ENCODE assay signal across 8 mouse cellular contexts in the genomic region with DNA sequence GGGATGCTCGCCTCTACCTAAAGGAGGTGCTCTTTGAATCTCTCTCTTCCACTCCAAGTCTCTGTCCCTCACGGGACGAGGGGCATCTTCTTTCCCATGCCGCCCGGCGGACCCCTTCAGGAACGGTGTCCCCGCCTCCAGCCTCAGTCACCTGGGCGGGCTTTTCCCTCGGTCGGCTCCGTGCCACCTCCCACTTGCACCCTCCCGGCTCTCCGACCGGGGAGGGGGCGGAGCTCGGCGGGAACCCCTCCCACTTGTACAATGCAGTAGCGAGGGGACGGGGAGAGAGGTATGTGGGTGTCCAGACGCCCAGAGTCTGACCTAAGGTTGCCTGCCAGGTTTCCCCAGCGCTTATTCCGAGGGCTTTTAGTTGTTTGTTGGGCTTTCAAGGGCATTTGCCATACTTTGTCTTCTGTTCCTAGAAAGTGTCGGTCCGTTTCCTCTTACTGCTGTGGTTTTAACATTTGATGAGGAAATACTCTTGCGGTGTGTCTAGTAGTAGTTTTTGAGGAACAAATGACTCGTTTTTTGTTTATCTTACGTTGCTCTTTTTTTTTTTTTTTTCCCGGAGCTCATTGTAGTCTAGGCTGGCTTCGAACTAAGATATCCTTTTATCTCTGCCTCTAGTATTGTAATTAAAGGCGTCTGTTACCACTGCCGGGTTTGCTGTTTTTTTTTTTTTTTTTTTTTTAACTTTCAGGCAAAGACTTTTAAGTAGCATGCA. TPM values are rescaled to one million over a fixed set of nuclear protein-coding genes. Genes with fewer than 3 reads are reported as not detected.
DNase-seq lines count a peak whose midpoint lies in the region; ATAC-seq lines count a peak whose summit lies in the region.

No protein-coding gene starts in this region.

- peak overlapping the region; percentile 73 for H3K4me3 ChIP-seq in embryonic facial prominence, embryonic 11.5 days (ENCODE audit: low read depth, low read length)
- peak overlapping the region; percentile 95 for H3K4me3 ChIP-seq in limb, embryonic 13.5 days
- H3K4me3 ChIP-seq in midbrain, embryonic 16.5 days (ENCODE audit: low read depth, low read length) = peak overlapping the region; percentile 92

- H3K4me1 ChIP-seq in embryonic facial prominence, embryonic 11.5 days (ENCODE audit: control insufficient read depth, insufficient read depth, low read length) = no peaks in the 10 kb centered on the region
- peaks cover 7% of the 10 kb centered on the region; the same call in 1 of the 2 replicates for H3K4me1 ChIP-seq in limb, embryonic 13.5 days
- H3K4me1 ChIP-seq in midbrain, embryonic 16.5 days (ENCODE audit: control insufficient read depth, insufficient read depth, low read length) = peaks cover 12% of the 10 kb centered on the region

- ATAC-seq in embryonic facial prominence, embryonic 11.5 days (replicated peaks; ENCODE audit: insufficient number of reproducible peaks, low FRiP score, low TSS enrichment, low read depth) = peak; percentile 85
- ATAC-seq in limb, embryonic 13.5 days (ENCODE audit: low FRiP score, low read depth) = peak; percentile 87
- ATAC-seq in midbrain, embryonic 16.5 days = peak; percentile 59

- no peaks in the 10 kb centered on the region for H3K27me3 ChIP-seq in embryonic facial prominence, embryonic 11.5 days (ENCODE audit: control insufficient read depth, insufficient read depth, low read length)
- H3K27me3 ChIP-seq in limb, embryonic 13.5 days = no peaks in the 10 kb centered on the region
- H3K27me3 ChIP-seq in midbrain, embryonic 16.5 days (ENCODE audit: control insufficient read depth, insufficient read depth, low read depth, low read length) = no peaks in the 10 kb centered on the region

- H3K36me3 ChIP-seq in embryonic facial prominence, embryonic 11.5 days (replicated peaks; ENCODE audit: control insufficient read depth, insufficient read depth, low read depth, low read length) = no peaks in the 10 kb centered on the region
- no peaks in the 10 kb centered on the region for H3K36me3 ChIP-seq in limb, embryonic 13.5 days
- H3K36me3 ChIP-seq in midbrain, embryonic 16.5 days (ENCODE audit: control insufficient read depth, insufficient read depth, low read length) = no peaks in the 10 kb centered on the region

- peak overlapping the region; percentile 59 for H3K4me2 ChIP-seq in embryonic facial prominence, embryonic 11.5 days (ENCODE audit: low read depth, low read length)
- H3K4me2 ChIP-seq in limb, embryonic 13.5 days (replicated peaks) = peak overlapping the region; percentile 64
- H3K4me2 ChIP-seq in midbrain, embryonic 16.5 days (ENCODE audit: low read length) = peak overlapping the region; percentile 97

- peak; percentile 76 for DNase-seq in layer of hippocampus, adult 11-12 months (ENCODE audit: low spot score)
- DNase-seq in layer of hippocampus, adult 9-10 months (ENCODE audit: low spot score) = no peak
- DNase-seq in embryonic facial prominence, embryonic 11.5 days (ENCODE audit: low spot score) = peak; percentile 90
- peak; percentile 99 for DNase-seq in heart, adult 11 months
- DNase-seq in kidney, adult 18-20 months = peak; percentile 92
- peak; percentile 76 to 80 for DNase-seq in spleen, postnatal 14 days (ENCODE audit: low spot score in 2 of 2)

- peak overlapping the region; percentile 42 for H3K27ac ChIP-seq in embryonic facial prominence, embryonic 11.5 days (replicated peaks; ENCODE audit: low read depth, low read length)
- H3K27ac ChIP-seq in limb, embryonic 13.5 days = peak overlapping the region; percentile 92
- H3K27ac ChIP-seq in midbrain, embryonic 16.5 days (ENCODE audit: low read length) = peak overlapping the region; percentile 91

- no peaks in the 10 kb centered on the region for H3K9me3 ChIP-seq in embryonic facial prominence, embryonic 11.5 days (replicated peaks; ENCODE audit: control insufficient read depth, low read length)
- H3K9me3 ChIP-seq in limb, embryonic 13.5 days = no peaks in the 10 kb centered on the region
- no peaks in the 10 kb centered on the region for H3K9me3 ChIP-seq in midbrain, embryonic 16.5 days (replicated peaks; ENCODE audit: control insufficient read depth, low read length, poor library complexity, severe bottlenecking)

- H3K9ac ChIP-seq in embryonic facial prominence, embryonic 11.5 days (replicated peaks; ENCODE audit: low read length) = peak overlapping the region; percentile 74
- H3K9ac ChIP-seq in limb, embryonic 13.5 days = peak overlapping the region; percentile 91
- H3K9ac ChIP-seq in midbrain, embryonic 16.5 days (ENCODE audit: low read depth, low read length) = peak overlapping the region; percentile 85

- WGBS in embryonic facial prominence, embryonic 11.5 days = 3% methylated on average over 32 of the region's 32 CpGs
- 3% methylated on average over 32 of the region's 32 CpGs for WGBS in limb, embryonic 13.5 days
- WGBS in midbrain, embryonic 16.5 days = 2% methylated on average over 32 of the region's 32 CpGs

RNA-seq across cellular contexts. Expression of a gene that starts 0.9 kb away (rescaled TPM):
- polyA plus RNA-seq in embryonic facial prominence, embryonic 11.5 days (2014; fragmentation: Nextera tagmentation; extraction: Ambion mirVana) = 25.9 and 27.9 TPM in 2 replicates
- polyA plus RNA-seq in limb, embryonic 13.5 days (2015; fragmentation: Nextera tagmentation; extraction: Ambion mirVana) = 19.3 and 21.8 TPM in 2 replicates
- polyA plus RNA-seq in midbrain, embryonic 16.5 days (2015; fragmentation: Nextera tagmentation; extraction: Ambion mirVana) = 20.4 and 23.2 TPM in 2 replicates

RNA-seq across cellular contexts. Expression of a gene that starts 33.5 kb away (rescaled TPM):
- polyA plus RNA-seq in embryonic facial prominence, embryonic 11.5 days (2014; fragmentation: Nextera tagmentation; extraction: Ambion mirVana) = 5.2 and 5.8 TPM in 2 replicates
- polyA plus RNA-seq in limb, embryonic 13.5 days (2015; fragmentation: Nextera tagmentation; extraction: Ambion mirVana) = 8.5 and 8.8 TPM in 2 replicates
- polyA plus RNA-seq in midbrain, embryonic 16.5 days (2015; fragmentation: Nextera tagmentation; extraction: Ambion mirVana) = 5.2 and 6.4 TPM in 2 replicates

Comparison
In these comparisons a context has a peak if more than half of its experiments do, and no peak if none do; other contexts are left out.
1. H3K27ac ChIP-seq: peak in every context shown above with its lines; median percentile 92 in limb, embryonic 13.5 days; 91 in midbrain, embryonic 16.5 days; 42 in embryonic facial prominence, embryonic 11.5 days.